Mouse (Mus musculus) limb, embryonic 11.5 days (tissue): ENCODE measurements at regions not wholly inside any gene's neighbourhood (a gene's known extent, or its start where the extent isn't known, plus 50 kb on each side); places are given as distances from the start of the nearest gene placed in this dataset.

Experiments
- ATAC-seq: fragments of 200-750 bp; cut with Nextera tagmentation; 2 replicates; pipeline ENCODE4 v1.8.0; 2017; ENCODE audit warnings: low read depth; ENCODE audit not compliant: insufficient number of reproducible peaks, low FRiP score, low TSS enrichment
- DNase-seq: peaks from one replicate; pipeline ENCODE4 v3.0.0-alpha.2; 2015; ENCODE audit warnings: low spot score
- H3K27ac ChIP-seq: fragments of 300-500 bp; sonication (generic); replicated peaks from 2 replicates; pipeline ENCODE4 v1.5.1; 2014; ENCODE audit warnings: low read depth, mild to moderate bottlenecking, low read length
- H3K27me3 ChIP-seq: fragments of 300-500 bp; sonication (generic); 2 replicates; pipeline ENCODE4 v1.6.1; 2014; ENCODE audit warnings: mild to moderate bottlenecking, low read length, mixed read lengths; ENCODE audit not compliant: control insufficient read depth, insufficient read depth
- H3K36me3 ChIP-seq: fragments of 300-500 bp; sonication (generic); 2 replicates; pipeline ENCODE4 v1.6.1; 2014; ENCODE audit warnings: mild to moderate bottlenecking, low read length, moderate library complexity, mixed read lengths; ENCODE audit not compliant: control insufficient read depth, insufficient read depth
- H3K4me1 ChIP-seq: fragments of 300-500 bp; sonication (generic); 2 replicates; pipeline ENCODE4 v1.6.1; 2014; ENCODE audit warnings: low read length, mixed read lengths; ENCODE audit not compliant: control insufficient read depth, insufficient read depth
- H3K4me2 ChIP-seq: fragments of 300-500 bp; sonication (generic); 2 replicates; pipeline ENCODE4 v1.6.1; 2014; ENCODE audit warnings: low read depth, mild to moderate bottlenecking, moderate library complexity; ENCODE audit not compliant: severe bottlenecking
- H3K4me3 ChIP-seq: fragments of 300-500 bp; sonication (generic); 2 replicates; pipeline ENCODE4 v1.5.1; 2014; ENCODE audit warnings: low read depth, low read length
- H3K9ac ChIP-seq: fragments of 300-500 bp; sonication (generic); 2 replicates; pipeline ENCODE4 v1.6.1; 2014; ENCODE audit warnings: mild to moderate bottlenecking, low read length
- H3K9me3 ChIP-seq: fragments of 300-500 bp; sonication (generic); 2 replicates; pipeline ENCODE4 v1.6.1; 2016; ENCODE audit warnings: low read length; ENCODE audit not compliant: control insufficient read depth
- WGBS: fragments of 180-500 bp; shearing (Covaris S2); extraction: QIAGEN DNeasy Blood & Tissue Kit; methylation state at CpG from one replicate; pipeline ENCODE4 v1.1.7; 2014; 5-methylcytosine and 5-hydroxymethylcytosine counted together

DNA sequence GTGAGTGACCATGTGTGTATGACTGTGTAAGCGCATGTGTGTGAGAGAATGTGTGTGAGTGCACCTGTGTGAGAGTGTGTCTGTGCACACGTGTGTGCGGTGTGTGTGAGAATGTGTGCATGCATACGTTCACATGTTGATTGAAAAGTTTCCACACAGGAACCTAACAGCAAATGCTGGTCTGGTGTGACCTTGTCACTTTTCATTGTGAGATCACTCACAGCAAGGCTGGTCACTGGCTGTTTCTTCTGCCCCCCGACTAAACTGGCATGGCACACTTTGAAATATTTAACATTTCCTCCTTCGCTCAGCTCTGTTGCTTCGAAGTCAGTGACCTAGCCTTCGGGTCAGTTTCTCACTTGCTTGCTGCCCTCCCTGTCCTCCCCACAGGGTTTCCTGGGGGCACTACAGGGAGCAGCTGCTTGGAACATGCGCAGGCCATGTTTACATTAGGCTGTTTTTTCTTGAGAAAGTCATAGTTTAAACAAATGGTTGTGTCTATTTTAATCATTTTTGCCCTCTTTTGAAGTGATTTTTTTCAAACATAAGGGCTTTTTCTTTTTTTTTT, 121.1 kb upstream of the Hmga2 start:
- WGBS = 57% methylated on average over 9 of the region's 9 CpGs

DNA sequence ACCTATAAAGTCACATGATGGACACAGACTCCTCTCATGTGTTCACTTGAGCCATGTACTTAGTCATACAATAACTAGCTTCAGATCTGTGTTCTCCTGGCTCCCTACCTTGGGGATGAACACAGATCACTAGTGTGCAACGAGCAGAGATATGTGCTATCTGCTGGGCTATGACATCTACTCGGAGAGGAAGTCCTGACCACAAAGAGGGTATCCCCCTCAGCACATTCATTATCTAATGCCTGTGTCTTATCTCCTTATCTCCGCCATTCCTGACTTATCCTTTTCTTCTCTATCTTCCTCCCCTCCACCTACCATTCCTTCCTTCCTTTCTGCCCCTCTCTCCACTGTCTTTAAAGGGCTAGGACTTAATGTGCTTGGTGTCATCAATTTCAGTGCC, 118.9 kb upstream of the Hmga2 start:
- ATAC-seq = no peak
- WGBS = 88% methylated on average over 3 of the region's 3 CpGs

More for the DNA sequence above, 121.1 kb upstream of the Hmga2 start:
- no peak overlapping the region for H3K4me2 ChIP-seq
- no peak for ATAC-seq
- no peak for DNase-seq
- H3K4me3 ChIP-seq = no peak overlapping the region
- no peaks in the 10 kb centered on the region for H3K4me1 ChIP-seq
- no peaks in the 10 kb centered on the region for H3K9me3 ChIP-seq
- no peaks in the 10 kb centered on the region for H3K27me3 ChIP-seq
- H3K9ac ChIP-seq = no peak overlapping the region
- H3K27ac ChIP-seq = no peak overlapping the region
- no peaks in the 10 kb centered on the region for H3K36me3 ChIP-seq

DNA sequence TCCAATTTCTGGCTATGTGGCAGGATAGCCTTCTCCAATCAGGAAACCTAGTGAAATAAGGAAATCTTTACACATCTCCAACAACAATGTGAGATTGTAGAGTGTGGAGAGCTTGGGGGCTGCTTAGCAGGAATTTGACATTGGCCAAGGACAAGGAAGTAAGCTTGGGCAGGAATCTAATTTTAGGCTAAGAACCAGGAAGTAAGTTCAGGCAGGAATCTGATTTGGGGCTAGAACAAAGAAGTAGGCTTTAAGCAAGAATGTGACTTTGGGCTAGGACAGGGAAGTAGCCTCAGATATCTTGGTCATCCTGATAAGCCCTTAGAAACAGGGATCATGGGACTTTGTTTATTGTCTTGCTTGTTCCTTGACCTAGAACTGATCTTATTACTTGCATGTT, 117.6 kb upstream of the Hmga2 start:
- H3K27ac ChIP-seq = no peak overlapping the region
- no peaks in the 10 kb centered on the region for H3K9me3 ChIP-seq
- H3K4me3 ChIP-seq = no peak overlapping the region
- DNase-seq = no peak
- H3K36me3 ChIP-seq = no peaks in the 10 kb centered on the region
- no peaks in the 10 kb centered on the region for H3K27me3 ChIP-seq
- H3K9ac ChIP-seq = no peak overlapping the region
- ATAC-seq = no peak
- 0 out of 2 replicates have a peak, but pooled peaks cover 3% of the 10 kb centered on the region for H3K4me1 ChIP-seq
- no peak overlapping the region for H3K4me2 ChIP-seq

More for the DNA sequence above, 118.9 kb upstream of the Hmga2 start:
- DNase-seq = no peak
- Histone ChIP-seq H3K9ac (no peak overlapping the region), H3K4me2 (no peak overlapping the region), H3K27me3 (no peaks in the 10 kb centered on the region), H3K4me1 (no peaks in the 10 kb centered on the region), H3K4me3 (no peak overlapping the region), H3K36me3 (no peaks in the 10 kb centered on the region), H3K27ac (no peak overlapping the region), H3K9me3 (no peaks in the 10 kb centered on the region)

DNA sequence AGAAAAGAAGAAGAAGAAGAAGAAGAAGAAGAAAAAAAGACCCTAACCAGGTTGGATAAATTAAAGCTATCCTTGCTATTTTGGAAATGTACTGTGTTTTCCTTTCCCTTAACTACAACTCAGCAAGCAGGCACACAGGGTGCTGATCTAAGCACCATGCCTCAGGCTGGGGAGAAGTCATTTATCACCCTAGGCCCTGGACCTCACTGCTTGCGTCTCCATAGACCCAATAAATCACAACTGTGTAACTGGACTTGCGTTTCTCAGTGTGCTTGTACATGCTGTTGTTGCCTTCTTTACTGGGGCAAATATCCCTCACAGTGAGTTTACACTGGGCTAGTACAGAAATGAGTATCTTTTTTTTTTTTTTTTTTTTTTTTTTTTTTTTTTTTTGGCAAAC, 113.4 kb upstream of the Hmga2 start:
- Histone ChIP-seq H3K4me3 (no peak overlapping the region), H3K36me3 (no peaks in the 10 kb centered on the region), H3K9me3 (no peaks in the 10 kb centered on the region), H3K4me2 (no peak overlapping the region), H3K27ac (no peak overlapping the region), H3K27me3 (no peaks in the 10 kb centered on the region), H3K9ac (no peak overlapping the region), H3K4me1 (0 out of 2 replicates have a peak, but pooled peaks cover 3% of the 10 kb centered on the region)
- DNase-seq (no peak), ATAC-seq (no peak)
- whole genome bisulfite sequencing = 18% methylated on average over 2 of the region's 2 CpGs

DNA sequence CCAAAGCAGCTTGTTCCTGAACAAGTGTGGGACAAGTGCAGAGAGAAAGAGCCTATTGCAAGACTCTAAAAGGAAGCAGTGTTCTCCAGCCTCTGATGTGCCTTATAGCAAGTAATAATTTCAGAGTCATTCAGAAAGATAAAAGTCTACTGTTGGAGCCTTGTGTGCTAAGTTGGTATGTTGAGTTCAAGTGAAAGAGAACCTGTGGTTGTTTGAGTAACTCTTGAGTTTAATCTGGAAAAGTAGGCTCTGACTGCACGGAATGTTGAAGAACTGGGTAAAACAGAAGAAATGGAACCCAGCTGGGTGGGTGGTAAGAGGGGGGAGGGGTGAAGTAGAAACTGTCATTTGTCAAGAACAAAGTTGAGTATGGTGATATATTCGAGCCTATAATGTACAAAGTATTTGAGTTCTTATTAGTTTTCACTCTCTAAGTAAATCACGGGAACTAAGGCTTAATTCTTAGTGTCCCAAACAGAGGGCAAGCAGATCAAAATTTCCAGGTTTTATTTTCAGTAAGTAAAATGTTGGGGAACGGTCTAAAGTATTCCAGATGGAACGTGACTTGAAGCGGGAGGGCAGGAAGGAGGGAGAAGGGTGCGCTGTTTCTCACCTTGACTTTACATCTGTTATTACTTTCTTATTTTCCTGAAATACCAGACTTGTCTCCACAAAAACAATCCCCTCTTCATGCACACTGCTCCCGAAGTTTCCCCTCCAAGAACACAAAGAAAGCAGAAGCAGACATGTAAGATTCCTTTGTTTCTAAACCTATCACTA, 111.8 kb upstream of the Hmga2 start:
- Histone ChIP-seq H3K27ac (peak overlapping the region; percentile 85), H3K4me3 (no peak overlapping the region), H3K9ac (no peak overlapping the region), H3K27me3 (no peaks in the 10 kb centered on the region), H3K36me3 (no peaks in the 10 kb centered on the region), H3K9me3 (no peaks in the 10 kb centered on the region), H3K4me2 (no peak overlapping the region), H3K4me1 (0 out of 2 replicates have a peak, but pooled peaks cover 3% of the 10 kb centered on the region)
- ATAC-seq (peak; percentile 62; the same call in 1 of the 2 replicates), DNase-seq (no peak)
- WGBS = 37% methylated on average over 8 of the region's 8 CpGs

DNA sequence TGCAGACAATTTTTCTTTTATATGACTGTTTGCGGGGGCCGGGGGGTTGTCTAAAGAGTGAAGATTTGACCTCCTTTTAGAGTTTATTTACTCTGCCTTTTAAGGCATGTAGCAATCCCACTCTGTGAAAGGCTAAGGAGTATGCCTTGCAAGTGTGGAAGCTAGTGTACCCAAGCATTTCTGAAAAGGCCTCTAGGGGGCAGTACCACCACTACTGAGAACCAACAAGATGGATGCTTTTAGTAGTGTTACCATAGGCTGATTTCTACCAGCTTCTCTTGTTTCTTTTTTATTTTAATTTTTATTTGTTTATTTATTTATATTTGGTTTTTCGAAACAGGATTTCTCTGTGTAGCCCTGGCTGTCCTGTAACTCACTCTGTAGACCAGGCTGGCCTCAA, 110.9 kb upstream of the Hmga2 start:
- no peak for ATAC-seq
- Histone ChIP-seq H3K4me3 (no peak overlapping the region), H3K4me2 (no peak overlapping the region), H3K36me3 (no peaks in the 10 kb centered on the region), H3K9ac (no peak overlapping the region), H3K27ac (peak overlapping the region; percentile 85), H3K4me1 (0 out of 2 replicates have a peak, but pooled peaks cover 3% of the 10 kb centered on the region), H3K9me3 (no peaks in the 10 kb centered on the region), H3K27me3 (no peaks in the 10 kb centered on the region)
- no peak for DNase-seq
- 90% methylated on average over 3 of the region's 3 CpGs for WGBS

DNA sequence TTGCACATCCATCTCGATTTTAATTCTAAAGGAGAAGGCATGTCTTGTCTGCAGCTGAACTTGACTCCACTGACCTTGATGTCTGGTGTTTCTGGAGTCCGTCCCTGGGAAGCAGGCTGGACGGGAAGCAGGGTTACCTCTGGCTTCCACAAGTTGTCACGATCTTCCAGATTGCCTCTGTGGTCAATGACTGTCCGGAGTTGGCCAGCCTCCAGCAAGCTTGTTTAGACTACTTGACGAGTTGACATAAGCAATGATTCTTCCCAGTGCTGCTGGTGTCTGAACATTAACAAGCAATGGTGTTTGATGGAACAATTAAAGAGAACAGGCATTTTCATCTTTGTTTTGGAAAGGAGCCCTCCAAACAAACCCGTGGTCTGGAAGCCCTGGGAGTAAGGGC, 106.2 kb upstream of the Hmga2 start:
- no peak for DNase-seq

DNA sequence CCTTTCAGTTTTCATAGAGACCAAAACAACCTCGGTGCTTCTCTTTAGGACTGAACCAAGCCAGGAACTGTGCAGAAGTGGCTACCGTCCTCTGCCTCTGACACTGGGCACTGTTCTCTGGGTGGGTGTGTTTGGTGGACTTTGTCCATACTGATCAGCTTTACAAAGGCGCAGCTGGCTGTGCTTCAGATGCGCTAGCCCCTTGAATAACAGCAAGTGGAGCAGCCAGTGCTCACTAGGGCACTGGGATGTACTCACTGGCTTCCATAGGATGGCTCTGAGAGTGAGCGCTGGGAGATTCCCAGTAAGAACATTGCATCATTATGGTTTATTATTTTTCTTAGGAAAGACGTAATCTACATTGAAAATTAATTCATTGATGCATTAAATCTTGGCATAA, 105.3 kb upstream of the Hmga2 start:
- no peaks in the 10 kb centered on the region for H3K36me3 ChIP-seq
- 93% methylated on average over 6 of the region's 6 CpGs for WGBS
- H3K27me3 ChIP-seq = no peaks in the 10 kb centered on the region

More for the DNA sequence above, 106.2 kb upstream of the Hmga2 start:
- Histone ChIP-seq H3K4me2 (no peak overlapping the region), H3K27me3 (no peaks in the 10 kb centered on the region), H3K4me3 (no peak overlapping the region), H3K9ac (no peak overlapping the region), H3K9me3 (no peaks in the 10 kb centered on the region), H3K27ac (no peak overlapping the region), H3K36me3 (no peaks in the 10 kb centered on the region), H3K4me1 (no peaks in the 10 kb centered on the region; the same call in 1 of the 2 replicates)
- WGBS = 29% methylated on average over 7 of the region's 7 CpGs
- ATAC-seq = no peak

More for the DNA sequence above, 105.3 kb upstream of the Hmga2 start:
- H3K9me3 ChIP-seq = no peaks in the 10 kb centered on the region
- peaks cover 6% of the 10 kb centered on the region; the same call in 1 of the 2 replicates for H3K4me1 ChIP-seq
- ATAC-seq (no peak), DNase-seq (no peak)
- H3K9ac ChIP-seq = no peak overlapping the region
- H3K27ac ChIP-seq = no peak overlapping the region
- H3K4me2 ChIP-seq = no peak overlapping the region
- H3K4me3 ChIP-seq = no peak overlapping the region
